Mouse (Mus musculus) hindbrain, embryonic 14.5 days (tissue): ENCODE data around the gene Fam129c. TPM values are rescaled to one million over a fixed set of nuclear protein-coding genes. Genes with fewer than 3 reads are reported as not detected.

Source experiments
- ATAC-seq: fragments of 200-750 bp; cut with Nextera tagmentation; 2 replicates; pipeline ENCODE4 v1.8.0; 2017; ENCODE audit warnings: moderate number of reproducible peaks, mild to moderate bottlenecking, moderate TSS enrichment, moderate library complexity; ENCODE audit not compliant: low FRiP score
- DNase-seq: peaks from one replicate; pipeline ENCODE4 v3.0.0-alpha.2; 2015; ENCODE audit warnings: low spot score
- H3K27ac ChIP-seq: fragments of 300-500 bp; sonication (generic); 2 replicates; pipeline ENCODE4 v1.5.1; 2014; ENCODE audit warnings: mild to moderate bottlenecking, moderate library complexity
- H3K27me3 ChIP-seq: fragments of 300-500 bp; sonication (generic); 2 replicates; pipeline ENCODE4 v1.6.1; 2014; ENCODE audit warnings: mild to moderate bottlenecking, low read length, mixed read lengths; ENCODE audit not compliant: control insufficient read depth, insufficient read depth
- H3K36me3 ChIP-seq: fragments of 300-500 bp; sonication (generic); replicated peaks from 2 replicates; pipeline ENCODE4 v1.6.1; 2014; ENCODE audit not compliant: control insufficient read depth, insufficient read depth
- H3K4me1 ChIP-seq: fragments of 300-500 bp; sonication (generic); replicated peaks from 2 replicates; pipeline ENCODE4 v1.6.1; 2014; ENCODE audit warnings: antibody characterized with exemption, low read length, mixed read lengths; ENCODE audit not compliant: control insufficient read depth, insufficient read depth
- H3K4me2 ChIP-seq: fragments of 300-500 bp; sonication (generic); replicated peaks from 2 replicates; pipeline ENCODE4 v1.6.1; 2014; ENCODE audit warnings: mild to moderate bottlenecking, moderate library complexity
- H3K4me3 ChIP-seq: fragments of 300-500 bp; sonication (generic); replicated peaks from 2 replicates; pipeline ENCODE4 v1.5.1; 2014; ENCODE audit warnings: mild to moderate bottlenecking, low read length
- H3K9ac ChIP-seq: fragments of 300-500 bp; sonication (generic); 2 replicates; pipeline ENCODE4 v1.6.1; 2014
- H3K9me3 ChIP-seq: fragments of 300-500 bp; sonication (generic); 2 replicates; pipeline ENCODE4 v1.6.1; 2016; ENCODE audit warnings: low read length; ENCODE audit not compliant: control insufficient read depth
- WGBS: fragments of 180-500 bp; shearing (Covaris S2); extraction: QIAGEN DNeasy Blood & Tissue Kit; methylation state at CpG from one replicate; pipeline ENCODE4 v1.1.7; 2014; 5-methylcytosine and 5-hydroxymethylcytosine counted together
- polyA plus RNA-seq: library from polyadenylated mRNA; unstranded; fragments of >200 nt; fragmentation: Nextera tagmentation; extraction: Ambion mirVana; gene quantifications from 2 replicates; pipeline ENCODE4 v1.2.1, GENCODE M21; 2014

Fam129c gene
- polyA plus RNA-seq, 1 experiment from 2014 or later, result 5.2 TPM

GRCm38 (mm10) chr8:71630761-71631160 lies 33.3 kb downstream of the Fam129c start:
- H3K27me3 ChIP-seq, result peaks cover 16% of the 10 kb centered on the region
- no peak for ATAC-seq

DNA sequence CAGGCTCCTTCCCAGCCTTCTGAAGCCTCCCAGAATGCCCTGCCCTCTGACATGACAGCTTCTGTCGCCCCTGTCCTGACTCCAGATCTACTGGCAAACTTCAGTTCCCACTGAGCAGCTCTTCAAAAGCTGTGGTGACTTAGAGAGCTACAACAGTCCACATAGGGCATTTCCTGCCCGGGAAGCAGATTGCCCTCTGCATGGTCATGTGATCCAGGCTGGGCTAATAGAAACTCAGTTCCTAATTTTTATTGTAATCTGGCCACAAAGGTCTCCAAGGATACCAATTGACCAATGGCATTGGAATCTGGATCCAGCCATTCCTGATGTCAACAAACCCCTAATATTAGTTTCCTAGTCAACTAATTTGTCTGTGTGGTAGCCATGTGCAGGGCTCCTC lies 34.4 kb downstream of the Fam129c start:
- no peak for DNase-seq
- peaks cover 21% of the 10 kb centered on the region for H3K4me1 ChIP-seq
- H3K9ac ChIP-seq, result no peak overlapping the region
- peaks cover 14% of the 10 kb centered on the region for H3K36me3 ChIP-seq
- ATAC-seq, result no peak
- peaks cover 16% of the 10 kb centered on the region for H3K27me3 ChIP-seq
- H3K27ac ChIP-seq, result no peak overlapping the region
- WGBS, result 71% methylated on average over 2 of the region's 2 CpGs
- 0 out of 2 replicates have a peak, but pooled peaks cover 3% of the 10 kb centered on the region for H3K9me3 ChIP-seq
- H3K4me3 ChIP-seq, result no peak overlapping the region
- no peak overlapping the region for H3K4me2 ChIP-seq

More at GRCm38 (mm10) chr8:71630761-71631160, 33.3 kb downstream of the Fam129c start:
- no peak overlapping the region for H3K4me3 ChIP-seq
- no peak overlapping the region for H3K4me2 ChIP-seq
- WGBS, result 89% methylated on average over 6 of the region's 6 CpGs
- no peak for DNase-seq
- peaks cover 10% of the 10 kb centered on the region for H3K36me3 ChIP-seq
- 0 out of 2 replicates have a peak, but pooled peaks cover 3% of the 10 kb centered on the region for H3K9me3 ChIP-seq
- H3K4me1 ChIP-seq, result peaks cover 21% of the 10 kb centered on the region
- H3K9ac ChIP-seq, result no peak overlapping the region
- H3K27ac ChIP-seq, result no peak overlapping the region

- WGBS, result 10% methylated on average over 17 of the region's 22 CpGs
- Histone ChIP-seq H3K4me1 (peaks cover 21% of the 10 kb centered on the region), H3K36me3 (peaks cover 18% of the 10 kb centered on the region), H3K27ac (no peak overlapping the region), H3K27me3 (peaks cover 16% of the 10 kb centered on the region), H3K9ac (no peak overlapping the region), H3K4me3 (no peak overlapping the region), H3K9me3 (0 out of 2 replicates have a peak, but pooled peaks cover 3% of the 10 kb centered on the region), H3K4me2 (no peak overlapping the region)
- DNase-seq (no peak), ATAC-seq (no peak)
Observed at GRCm38 (mm10) chr8:71633164-71633563, 35.7 kb downstream of the Fam129c start.

DNA sequence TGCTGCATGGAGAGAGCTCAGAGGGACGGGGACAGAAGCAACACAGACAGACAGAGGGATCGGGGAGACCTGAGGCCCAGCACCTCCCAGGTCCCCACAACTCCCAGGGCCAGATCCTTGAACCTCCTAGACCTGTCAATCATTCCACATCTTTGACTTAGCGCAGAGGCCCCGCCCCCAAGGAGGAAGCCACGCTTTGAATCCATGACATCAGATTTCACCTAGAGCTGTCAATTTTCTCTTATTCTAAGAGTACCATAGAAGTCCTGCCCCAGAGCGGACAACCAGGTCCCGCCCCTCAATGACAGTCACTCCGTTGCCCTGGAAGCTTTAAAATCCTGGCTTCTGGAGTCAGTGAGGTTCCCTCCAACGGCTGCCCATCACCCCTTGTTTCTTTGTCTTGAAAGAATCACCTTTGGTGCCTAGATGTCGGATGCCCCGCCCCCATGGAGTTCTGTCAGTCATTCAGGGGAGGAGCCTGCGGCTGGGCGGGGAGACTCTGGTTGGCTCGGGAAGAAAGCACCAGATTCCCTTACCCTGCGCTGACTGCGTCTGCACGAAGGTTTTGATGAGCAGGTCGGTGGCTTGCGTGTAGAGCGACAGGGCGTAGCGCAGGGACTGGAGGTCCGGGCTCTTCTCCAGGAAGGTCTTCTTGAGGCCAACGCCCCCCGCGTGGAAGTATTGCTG lies 36.7 kb downstream of the Fam129c start:
- Histone ChIP-seq H3K27ac (0 out of 2 replicates have a peak overlapping the region, but pooled peaks have one; percentile 32), H3K4me3 (no peak overlapping the region), H3K27me3 (peaks cover 16% of the 10 kb centered on the region), H3K9ac (no peak overlapping the region), H3K9me3 (0 out of 2 replicates have a peak, but pooled peaks cover 3% of the 10 kb centered on the region), H3K4me2 (peak overlapping the region; percentile 21), H3K4me1 (peaks cover 14% of the 10 kb centered on the region), H3K36me3 (peaks cover 27% of the 10 kb centered on the region)
- ATAC-seq (peak; percentile 42), DNase-seq (peak; percentile 50)
- WGBS, result 2% methylated on average over 26 of the region's 26 CpGs

GRCm38 (mm10) chr8:71637149-71638095 lies 40.0 kb downstream of the Fam129c start:
- Histone ChIP-seq H3K9me3 (0 out of 2 replicates have a peak, but pooled peaks cover 3% of the 10 kb centered on the region), H3K4me1 (peaks cover 5% of the 10 kb centered on the region), H3K27ac (no peak overlapping the region), H3K4me3 (no peak overlapping the region), H3K36me3 (peaks cover 50% of the 10 kb centered on the region), H3K9ac (no peak overlapping the region), H3K4me2 (no peak overlapping the region), H3K27me3 (peaks cover 7% of the 10 kb centered on the region; the same call in 1 of the 2 replicates)
- DNase-seq, result no peak
- ATAC-seq, result no peak
- 70% methylated on average over 8 of the region's 8 CpGs for WGBS

- DNase-seq (no peak), ATAC-seq (no peak)
- H3K36me3 ChIP-seq, result peaks cover 52% of the 10 kb centered on the region
- peaks cover 5% of the 10 kb centered on the region for H3K4me1 ChIP-seq
- H3K27me3 ChIP-seq, result peaks cover 7% of the 10 kb centered on the region; the same call in 1 of the 2 replicates
- H3K9me3 ChIP-seq, result no peaks in the 10 kb centered on the region
- H3K4me2 ChIP-seq, result no peak overlapping the region
- H3K9ac ChIP-seq, result no peak overlapping the region
- no peak overlapping the region for H3K4me3 ChIP-seq
- H3K27ac ChIP-seq, result no peak overlapping the region
- 73% methylated on average over 6 of the region's 6 CpGs for WGBS
Observed at GRCm38 (mm10) chr8:71638321-71638720, 40.9 kb downstream of the Fam129c start.

DNA sequence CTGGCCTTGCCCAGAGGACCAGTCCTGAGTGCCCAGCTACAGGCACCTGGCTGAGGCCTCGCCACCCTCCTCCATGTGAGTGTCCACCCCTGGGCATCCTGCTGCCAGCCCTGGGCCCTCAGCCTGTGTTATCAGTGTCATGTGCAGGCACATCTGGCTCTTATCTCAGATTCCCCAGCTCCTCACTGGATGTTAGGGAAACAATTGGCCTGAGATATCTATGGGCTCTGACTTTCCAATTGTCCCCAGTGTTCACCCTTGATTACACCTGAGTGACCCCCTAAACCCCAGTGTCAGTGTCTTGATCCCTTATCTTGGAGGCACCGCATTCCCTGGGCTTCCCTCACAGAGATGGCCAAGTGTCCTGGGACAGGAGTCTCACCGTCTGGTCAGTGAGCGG lies 41.9 kb downstream of the Fam129c start:
- WGBS, result 91% methylated on average over 4 of the region's 4 CpGs
- Histone ChIP-seq H3K36me3 (peaks cover 60% of the 10 kb centered on the region), H3K27me3 (no peaks in the 10 kb centered on the region; the same call in 1 of the 2 replicates), H3K4me3 (no peak overlapping the region), H3K27ac (no peak overlapping the region), H3K4me2 (no peak overlapping the region), H3K9ac (no peak overlapping the region), H3K9me3 (no peaks in the 10 kb centered on the region), H3K4me1 (peaks cover 4% of the 10 kb centered on the region)
- ATAC-seq (no peak), DNase-seq (no peak)

DNA sequence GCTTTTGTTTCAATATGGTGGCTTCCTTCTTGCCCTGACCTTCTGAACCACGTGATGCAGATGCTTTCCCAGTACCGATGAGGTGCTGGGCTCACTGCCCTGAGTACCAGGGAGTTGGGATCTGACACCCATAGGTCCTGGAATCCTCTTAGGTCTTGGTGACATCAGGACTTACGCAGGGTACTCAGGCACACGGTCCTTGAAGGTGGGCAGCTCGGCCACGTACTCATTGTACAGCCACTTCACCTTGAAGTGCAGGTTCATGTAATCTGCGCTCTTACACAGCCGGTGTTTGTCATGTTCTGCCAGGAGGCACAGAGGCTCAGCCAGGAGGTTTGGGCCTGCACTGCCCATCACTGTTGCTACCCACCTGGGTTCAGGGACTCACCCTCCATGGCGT lies 48.1 kb downstream of the Fam129c start:
- Histone ChIP-seq H3K4me1 (no peaks in the 10 kb centered on the region), H3K27me3 (no peaks in the 10 kb centered on the region), H3K4me2 (no peak overlapping the region), H3K4me3 (no peak overlapping the region), H3K27ac (no peak overlapping the region), H3K9ac (no peak overlapping the region), H3K36me3 (peaks cover 88% of the 10 kb centered on the region), H3K9me3 (no peaks in the 10 kb centered on the region)
- 84% methylated on average over 9 of the region's 9 CpGs for WGBS
- no peak for DNase-seq
- no peak for ATAC-seq

GRCm38 (mm10) chr8:71654600-71654999 lies 57.2 kb downstream of the Fam129c start:
- Histone ChIP-seq H3K9ac (no peak overlapping the region), H3K4me3 (peak overlapping the region; percentile 6; the same call in 1 of the 2 replicates), H3K4me1 (no peaks in the 10 kb centered on the region), H3K27me3 (peaks cover 42% of the 10 kb centered on the region), H3K9me3 (no peaks in the 10 kb centered on the region), H3K4me2 (0 out of 2 replicates have a peak overlapping the region, but pooled peaks have one; percentile 4), H3K36me3 (peaks cover 78% of the 10 kb centered on the region), H3K27ac (no peak overlapping the region)
- WGBS, result 2% methylated on average over 24 of the region's 24 CpGs
- peak; percentile 26; the same call in 1 of the 2 replicates for ATAC-seq
- DNase-seq, result no peak
